Mouse (Mus musculus) Muller cell, postnatal 12 days (primary cell): Measurements from ENCODE around the gene Crbn.

Experiments used
- DNase-seq: peaks from one replicate; pipeline ENCODE4 v3.0.0-alpha.2; 2015; ENCODE audit errors: inconsistent ontology term

The Crbn gene

GRCm38 (mm10) chr6:106765892-106766291, 34.0 kb downstream of the Crbn start:
- DNase-seq, result no peak

- DNase-seq, result no peak
These were observed 38.4 kb downstream of the Crbn start for GRCm38 (mm10) chr6:106761486-106761885.

GRCm38 (mm10) chr6:106760473-106761218, 39.2 kb downstream of the Crbn start:
- DNase-seq, result no peak

- DNase-seq, result no peak
These were observed 41.6 kb downstream of the Crbn start for GRCm38 (mm10) chr6:106758299-106758698.

- no peak for DNase-seq
These were observed 49.6 kb downstream of the Crbn start for GRCm38 (mm10) chr6:106750291-106750690.

GRCm38 (mm10) chr6:106748887-106749388, 50.9 kb downstream of the Crbn start, which contains the start of gene Il5ra:
Il5ra (minus strand) TSS chr6:106749037.
- DNase-seq, result no peak

GRCm38 (mm10) chr6:106747804-106748203, 52.1 kb downstream of the Crbn start:
- no peak for DNase-seq

GRCm38 (mm10) chr6:106747251-106747650, 52.6 kb downstream of the Crbn start:
- DNase-seq, result no peak

- no peak for DNase-seq
These were observed 54.0 kb downstream of the Crbn start for GRCm38 (mm10) chr6:106745673-106746394.

GRCm38 (mm10) chr6:106743556-106744233, 56.2 kb downstream of the Crbn start:
- DNase-seq, result no peak

- no peak for DNase-seq
These were observed 59.5 kb downstream of the Crbn start for GRCm38 (mm10) chr6:106740244-106740825.

- DNase-seq, result no peak
These were observed 61.6 kb downstream of the Crbn start for GRCm38 (mm10) chr6:106738229-106738628.

GRCm38 (mm10) chr6:106732563-106732962, 67.3 kb downstream of the Crbn start:
- no peak for DNase-seq
